Mouse (Mus musculus) megakaryocyte, embryonic 14.5 days (primary cell): ENCODE results near the gene Zcchc3.

Source experiments
- FLI1 ChIP-seq: IDR thresholded peaks from 2 replicates; pipeline ENCODE4 v1.6.1; 2012; ENCODE audit warnings: low read length, inconsistent platforms, mixed read lengths
- GATA1 ChIP-seq: IDR thresholded peaks from 3 replicates; pipeline ENCODE4 v1.6.1; 2012; ENCODE audit warnings: mixed read lengths, low read length, inconsistent platforms, borderline replicate concordance

- TF ChIP-seq GATA1, result no peak
- TF ChIP-seq FLI1, result no peak
Measured at GRCm38 (mm10) chr2:152452101-152452781, 37.4 kb upstream of the Zcchc3 start.
